Mouse (Mus musculus) bone marrow, adult 2 months (tissue): Measurements from ENCODE around the gene Smad5. TPM values are rescaled to one million over a fixed set of nuclear protein-coding genes. Genes with fewer than 3 reads are reported as not detected.

ENCODE experiments used
- H3K27ac ChIP-seq: fragments of 200-500 bp; 2 replicates; pipeline ENCODE4 v1.5.1; 2012; ENCODE audit warnings: low read depth, mild to moderate bottlenecking, control low read depth, inconsistent platforms, low read length; ENCODE audit not compliant: control insufficient read depth, poor library complexity, insufficient read depth
- H3K4me1 ChIP-seq: fragments of 200-500 bp; 2 replicates; pipeline ENCODE4 v1.6.1; 2011; ENCODE audit warnings: low read length; ENCODE audit not compliant: control insufficient read depth, insufficient read depth
- H3K4me3 ChIP-seq: fragments of 200-500 bp; replicated peaks from 2 replicates; pipeline ENCODE3; 2011; ENCODE audit warnings: mild to moderate bottlenecking, low read depth, low read length, control low read depth; ENCODE audit not compliant: control insufficient read depth
- CTCF ChIP-seq: fragments of 200-500 bp; IDR thresholded peaks from 2 replicates; pipeline ENCODE4 v1.5.1; 2011; ENCODE audit warnings: low read length, control low read depth; ENCODE audit not compliant: control insufficient read depth, insufficient read depth
- POLR2A ChIP-seq: fragments of 200-500 bp; IDR thresholded peaks from 2 replicates; pipeline ENCODE4 v1.6.1; 2011; ENCODE audit warnings: low read depth, mild to moderate bottlenecking, control low read depth, low read length, borderline replicate concordance; ENCODE audit not compliant: control insufficient read depth
- WGBS: fragments of 180-500 bp; shearing (Covaris S2); methylation state at CpG from one replicate; pipeline ENCODE4 v1.1.7; 2018; 5-methylcytosine and 5-hydroxymethylcytosine counted together
- polyA plus RNA-seq: library from polyadenylated mRNA; stranded (reverse); fragments of >200 nt; gene quantifications from 2 replicates; pipeline ENCODE4 v1.2.4, GENCODE M21; 2011; ENCODE audit warnings: low replicate concordance; ENCODE audit not compliant: missing spikeins, insufficient read depth, insufficient read length

The Smad5 gene
- polyA plus RNA-seq, 1 experiment: 8.2 TPM

GRCm38 (mm10) chr13:56790683-56791082, 87.9 kb downstream of the Smad5 start:
- Histone ChIP-seq H3K4me3 (no peak overlapping the region), H3K4me1 (no peaks in the 10 kb centered on the region), H3K27ac (no peak overlapping the region)
- whole genome bisulfite sequencing: 81% methylated on average over 3 of the region's 3 CpGs
- TF ChIP-seq POLR2A (no peak), CTCF (no peak)

Other genes with a start within 250 kb of the Smad5 start
- not detected in 2 replicates for gene Il9, start 220.8 kb upstream of the Smad5 start, polyA plus RNA-seq
- gene Fbxl21, start 180.5 kb upstream of the Smad5 start, polyA plus RNA-seq: not detected in 2 replicates
- gene Lect2, start 154.5 kb upstream of the Smad5 start, polyA plus RNA-seq: not detected in 2 replicates
- 18.7 and 49.4 TPM in 2 replicates for gene Tgfbi, start 93.5 kb upstream of the Smad5 start, polyA plus RNA-seq
- not detected in 2 replicates for gene Gm45623, start 50.8 kb downstream of the Smad5 start, polyA plus RNA-seq
- not detected in 2 replicates for gene Trpc7, start 193.0 kb downstream of the Smad5 start, polyA plus RNA-seq